In the genomic region with DNA sequence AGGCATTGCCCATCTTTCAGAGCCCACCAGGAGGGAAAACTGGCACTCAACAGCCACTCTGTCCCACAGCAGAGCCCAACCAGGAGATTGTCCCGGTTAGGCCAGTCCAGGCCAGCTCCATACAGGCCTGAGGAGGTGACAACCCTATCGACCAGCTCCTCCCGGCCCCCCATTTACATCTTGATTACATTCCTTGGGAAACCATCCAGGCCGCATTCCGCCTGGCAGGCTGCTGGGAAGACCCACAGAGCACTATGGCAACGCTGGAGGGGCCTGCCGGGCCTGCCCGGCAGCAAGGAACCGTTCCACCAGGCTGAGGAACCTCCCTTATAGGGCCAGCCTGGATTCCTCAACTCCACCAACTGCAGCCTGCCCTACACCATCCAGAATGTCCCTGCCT, we compare ENCODE assay signal across 8 mouse cellular contexts.
A peak's percentile ranks its signal among the peaks of the same experiment; 100 is the strongest.
DNase-seq lines count a peak whose midpoint lies in the region; ATAC-seq and TF ChIP-seq lines count a peak whose summit lies in the region.

No protein-coding gene starts in this region.

- H3K9me3 ChIP-seq in lung, embryonic 14.5 days (ENCODE audit: low read depth, low read length), result no peaks in the 10 kb centered on the region
- H3K9me3 ChIP-seq in limb, embryonic 11.5 days (ENCODE audit: control insufficient read depth, low read length), result no peaks in the 10 kb centered on the region
- H3K9me3 ChIP-seq in stomach, embryonic 14.5 days (ENCODE audit: control insufficient read depth, low read depth, low read length), result no peaks in the 10 kb centered on the region

- no peaks in the 10 kb centered on the region for H3K36me3 ChIP-seq in lung, embryonic 14.5 days (ENCODE audit: insufficient read depth)
- H3K36me3 ChIP-seq in limb, embryonic 11.5 days (ENCODE audit: control insufficient read depth, insufficient read depth, low read length), result no peaks in the 10 kb centered on the region
- H3K36me3 ChIP-seq in stomach, embryonic 14.5 days (ENCODE audit: control insufficient read depth, insufficient read depth, low read length), result no peaks in the 10 kb centered on the region

- no peak overlapping the region for H3K4me2 ChIP-seq in lung, embryonic 14.5 days
- no peak overlapping the region for H3K4me2 ChIP-seq in limb, embryonic 11.5 days (ENCODE audit: low read depth, severe bottlenecking)
- no peak overlapping the region for H3K4me2 ChIP-seq in stomach, embryonic 14.5 days (replicated peaks; ENCODE audit: low read depth, low read length)

- WGBS in lung, embryonic 14.5 days, result 18% methylated on average over 9 of the region's 9 CpGs
- 20% methylated on average over 9 of the region's 9 CpGs for WGBS in limb, embryonic 11.5 days
- WGBS in stomach, embryonic 14.5 days, result 16% methylated on average over 9 of the region's 9 CpGs

- no peak overlapping the region for H3K4me3 ChIP-seq in lung, embryonic 14.5 days (ENCODE audit: low read depth, low read length)
- no peak overlapping the region for H3K4me3 ChIP-seq in embryonic fibroblast, embryonic 13.5 days (ENCODE audit: insufficient read depth, low read length)
- no peak overlapping the region for H3K4me3 ChIP-seq in limb, embryonic 11.5 days (ENCODE audit: low read depth, low read length)
- H3K4me3 ChIP-seq in stomach, embryonic 14.5 days (ENCODE audit: low read depth, low read length), result no peak overlapping the region

- H3K9ac ChIP-seq in lung, embryonic 14.5 days, result no peak overlapping the region
- no peak overlapping the region for H3K9ac ChIP-seq in limb, embryonic 11.5 days (ENCODE audit: low read length)
- no peak overlapping the region for H3K9ac ChIP-seq in stomach, embryonic 14.5 days (replicated peaks; ENCODE audit: low read depth, low read length)

- no peak for TF ChIP-seq POLR2A in embryonic fibroblast, embryonic 13.5 days (IDR thresholded peaks at IDR 0.05; ENCODE audit: low read depth, low read length)

- peaks cover 7% of the 10 kb centered on the region; the same call in 1 of the 2 replicates for H3K4me1 ChIP-seq in lung, embryonic 14.5 days (ENCODE audit: insufficient read depth)
- peaks cover 5% of the 10 kb centered on the region; the same call in 1 of the 2 replicates for H3K4me1 ChIP-seq in embryonic fibroblast, embryonic 13.5 days (ENCODE audit: control insufficient read depth, insufficient read depth, low read length)
- peaks cover 7% of the 10 kb centered on the region; the same call in 1 of the 2 replicates for H3K4me1 ChIP-seq in limb, embryonic 11.5 days (ENCODE audit: control insufficient read depth, insufficient read depth, low read length)
- peaks cover 6% of the 10 kb centered on the region for H3K4me1 ChIP-seq in stomach, embryonic 14.5 days (ENCODE audit: control insufficient read depth, insufficient read depth, low read length)

- TF ChIP-seq CTCF in lung, embryonic 14.5 days (IDR thresholded peaks at IDR 0.05; ENCODE audit: low read depth), result no peak
- no peak for TF ChIP-seq CTCF in embryonic fibroblast, embryonic 13.5 days (IDR thresholded peaks at IDR 0.05; ENCODE audit: borderline replicate concordance, insufficient read depth, low read length)

- peak; percentile 93 for ATAC-seq in lung, embryonic 14.5 days (ENCODE audit: insufficient read depth)
- peak; percentile 70; the same call in 1 of the 2 replicates for ATAC-seq in limb, embryonic 11.5 days (ENCODE audit: insufficient number of reproducible peaks, low FRiP score, low TSS enrichment, low read depth)
- ATAC-seq in stomach, embryonic 14.5 days (ENCODE audit: insufficient number of reproducible peaks, insufficient read depth, low FRiP score, low read depth), result peak; percentile 75; the same call in 1 of the 2 replicates
- ATAC-seq in CD4-positive, CD25-positive, alpha-beta regulatory T cell, adult 4 months, result no peak

- peak; percentile 92 for DNase-seq in lung, embryonic 14.5 days
- no peak for DNase-seq in lung, adult 18-20 months
- DNase-seq in heart, postnatal 14 days, result peak; percentile 64 to 73
- DNase-seq in limb, embryonic 11.5 days (ENCODE audit: low spot score), result peak; percentile 68
- DNase-seq in B cell, adult 2 months, result no peak

- peak overlapping the region; percentile 87 for H3K27ac ChIP-seq in lung, embryonic 14.5 days (ENCODE audit: low read depth)
- peak overlapping the region; percentile 36; the same call in 1 of the 2 replicates for H3K27ac ChIP-seq in embryonic fibroblast, embryonic 13.5 days (ENCODE audit: insufficient read depth, low read length)
- H3K27ac ChIP-seq in limb, embryonic 11.5 days (replicated peaks; ENCODE audit: low read depth, low read length), result peak overlapping the region; percentile 65; the same call in 1 of the 2 replicates
- peak overlapping the region; percentile 55; the same call in 1 of the 2 replicates for H3K27ac ChIP-seq in stomach, embryonic 14.5 days (ENCODE audit: low read length)

- intact Hi-C loops in heart, postnatal 14 days (cut with DNase I), result loop anchor here (10.0 kb wide), 1 partner anchor 1141 kb away; the partner anchor contains the start of gene Ar

- H3K27me3 ChIP-seq in lung, embryonic 14.5 days (ENCODE audit: insufficient read depth, low read length), result no peaks in the 10 kb centered on the region
- H3K27me3 ChIP-seq in limb, embryonic 11.5 days (ENCODE audit: control insufficient read depth, insufficient read depth, low read length), result peaks cover 17% of the 10 kb centered on the region
- H3K27me3 ChIP-seq in stomach, embryonic 14.5 days (ENCODE audit: control insufficient read depth, insufficient read depth, low read length), result no peaks in the 10 kb centered on the region

Comparison
In these comparisons a context has a peak if more than half of its experiments do, and no peak if none do; other contexts are left out.
1. DNase-seq: peak in lung, embryonic 14.5 days (single experiment), heart, postnatal 14 days (2 of 2) and limb, embryonic 11.5 days (single experiment); none in lung, adult 18-20 months (0 of 2) and B cell, adult 2 months (0 of 2).
2. H3K27ac ChIP-seq: peak in every context shown above with its lines; median percentile 87 in lung, embryonic 14.5 days; 65 in limb, embryonic 11.5 days; 55 in stomach, embryonic 14.5 days; 36 in embryonic fibroblast, embryonic 13.5 days.